Mouse (Mus musculus): ENCODE results near the gene Olfr461. TPM values are rescaled to one million over a fixed set of nuclear protein-coding genes. Genes with fewer than 3 reads are reported as not detected.
"Not testable (repeated sequence)": the region's sequence is repeated elsewhere in the genome, so short reads cannot be mapped to it uniquely, and the experiment has no call there.

Gene Olfr461
- not detected in 2 replicates for total RNA-seq (2017)

DNA sequence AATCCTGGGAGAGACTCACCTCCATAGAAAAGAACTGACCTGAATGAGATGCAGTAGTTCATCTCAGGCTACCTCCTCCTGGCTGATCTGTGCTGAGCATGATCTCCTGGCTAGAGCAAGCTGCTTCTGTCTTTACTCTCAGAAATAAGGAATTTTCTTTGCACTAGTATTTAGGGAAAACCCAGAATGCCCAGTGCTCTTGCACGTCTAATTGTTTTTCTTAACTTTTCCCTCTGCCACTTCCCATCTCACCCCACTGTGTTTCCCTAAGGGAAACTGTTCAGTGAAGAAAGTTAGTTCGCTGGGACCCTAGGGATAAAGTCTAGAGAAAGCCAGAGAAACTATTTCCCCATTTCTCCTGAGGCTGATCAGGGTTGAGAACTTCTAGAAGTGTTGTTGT, at the start of gene Olfr461:
TSS of gene Olfr461 (minus strand) at position 101 of the 400 bp plus-strand sequence.
- no peak for ATAC-seq (replicated peaks in 1 of 2; ENCODE audit: insufficient read depth in 1 of 2, low FRiP score in 2 of 2, low TSS enrichment in 1 of 2, low read depth in 1 of 2, poor library complexity in 2 of 2, severe bottlenecking in 2 of 2)

DNA sequence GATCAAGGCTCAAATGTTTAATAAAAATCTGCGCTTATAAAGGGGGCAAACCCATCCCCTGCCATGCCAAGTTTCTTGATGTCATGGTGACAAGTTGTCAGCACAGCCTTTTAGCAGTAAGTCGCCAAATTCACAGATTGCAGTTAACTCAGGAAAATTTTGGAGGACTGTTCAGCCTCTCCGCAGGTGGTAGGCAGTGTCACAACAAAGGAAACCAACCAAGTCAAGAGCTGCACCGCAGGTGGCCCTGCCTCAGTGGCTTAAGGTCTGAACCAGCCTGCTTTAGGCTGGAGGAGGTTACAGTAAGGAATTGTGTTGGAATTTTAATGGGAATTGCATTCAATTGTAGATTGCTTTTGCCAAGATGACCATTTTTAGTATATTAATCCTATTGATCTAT, 43.7 kb upstream of the Olfr461 start:
- not testable (repeated sequence) for ATAC-seq (replicated peaks in 1 of 2; ENCODE audit: insufficient read depth in 1 of 2, low FRiP score in 2 of 2, low TSS enrichment in 1 of 2, low read depth in 1 of 2, poor library complexity in 2 of 2, severe bottlenecking in 2 of 2)

DNA sequence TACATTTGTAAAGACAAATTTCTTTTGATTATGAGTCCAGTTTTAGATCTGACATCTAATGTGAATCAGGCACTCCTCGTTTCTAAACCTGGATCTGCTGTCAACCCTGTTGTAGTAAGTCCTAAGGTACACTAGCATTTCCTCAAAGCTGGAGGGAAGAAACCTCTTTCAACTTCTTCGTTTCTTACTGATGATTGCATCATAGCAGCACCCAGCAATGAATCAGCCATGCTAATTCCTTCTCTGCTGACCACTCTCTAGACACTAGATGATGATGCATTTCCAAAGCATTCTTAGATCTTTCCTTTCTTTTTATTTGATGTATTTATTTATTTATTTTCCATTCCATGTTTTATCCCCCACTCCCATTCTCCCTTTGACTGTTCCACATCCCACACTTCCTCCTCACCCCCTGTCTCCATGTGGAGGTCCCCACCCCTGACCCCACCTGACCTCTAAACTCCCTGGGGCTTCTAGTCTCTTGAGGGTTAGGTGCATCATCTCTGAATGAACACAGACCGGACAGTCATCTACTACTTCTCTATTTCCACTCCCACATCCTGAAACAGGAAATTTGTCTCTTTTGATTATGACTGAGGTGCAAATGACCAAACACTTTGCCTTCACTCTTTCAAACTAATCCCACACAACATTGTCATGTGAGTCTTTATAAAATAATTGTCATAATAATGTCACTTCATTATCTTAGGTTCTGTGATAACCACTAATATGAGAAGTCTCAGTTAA, 40.1 kb upstream of the Olfr461 start:
- peak; percentile 65 to 83; a peak in 2 of 4 replicates for ATAC-seq (replicated peaks in 1 of 2; ENCODE audit: insufficient read depth in 1 of 2, low FRiP score in 2 of 2, low TSS enrichment in 1 of 2, low read depth in 1 of 2, poor library complexity in 2 of 2, severe bottlenecking in 2 of 2)

DNA sequence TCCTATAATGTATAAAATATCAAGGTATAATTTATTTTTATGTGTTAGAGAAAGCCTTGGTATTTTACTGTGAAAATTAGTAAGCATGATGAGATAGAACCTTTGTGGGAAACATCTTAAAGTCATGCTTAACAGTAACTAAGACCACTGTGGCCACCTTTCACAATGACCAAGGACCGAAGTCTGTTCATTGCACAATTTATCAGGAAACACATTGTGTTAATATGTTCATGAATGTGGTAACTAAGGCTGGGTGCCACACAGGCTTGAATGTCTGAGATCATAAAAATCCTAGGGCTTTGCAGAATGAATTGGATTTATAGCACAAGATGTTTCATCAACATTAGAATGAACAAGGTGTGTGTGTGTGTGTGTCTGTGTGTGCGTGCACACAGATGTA, 33.5 kb upstream of the Olfr461 start:
- peak in 1 of 2 experiments; percentile 39; a peak in 1 of 4 replicates for ATAC-seq (replicated peaks in 1 of 2; ENCODE audit: insufficient read depth in 1 of 2, low FRiP score in 2 of 2, low TSS enrichment in 1 of 2, low read depth in 1 of 2, poor library complexity in 2 of 2, severe bottlenecking in 2 of 2)

DNA sequence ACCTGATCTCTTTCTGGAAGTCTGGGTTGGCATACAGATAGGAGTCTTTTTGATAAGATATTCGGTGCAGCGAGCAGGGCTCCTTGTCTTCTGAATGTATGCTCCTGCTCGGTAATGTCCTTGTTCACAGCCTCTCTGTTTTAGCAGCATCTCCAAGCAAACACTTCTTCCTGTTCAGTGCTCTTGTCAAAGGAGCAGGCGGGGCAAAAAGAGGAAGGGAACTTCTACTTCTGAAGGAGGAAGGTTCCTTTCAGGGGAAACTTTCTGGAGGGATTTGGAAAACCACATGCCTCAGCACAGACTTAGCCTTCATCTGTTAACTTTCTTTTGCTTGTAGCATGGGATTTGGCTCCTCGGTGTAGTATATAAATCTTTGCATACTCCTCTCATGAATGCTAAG, 30.8 kb upstream of the Olfr461 start, which contains the start of gene Clec5a:
TSS of gene Clec5a (minus strand) at position 177 of the 400 bp plus-strand sequence.
- peak; percentile 54 to 55 for ATAC-seq (replicated peaks in 1 of 2; ENCODE audit: insufficient read depth in 1 of 2, low FRiP score in 2 of 2, low TSS enrichment in 1 of 2, low read depth in 1 of 2, poor library complexity in 2 of 2, severe bottlenecking in 2 of 2)

DNA sequence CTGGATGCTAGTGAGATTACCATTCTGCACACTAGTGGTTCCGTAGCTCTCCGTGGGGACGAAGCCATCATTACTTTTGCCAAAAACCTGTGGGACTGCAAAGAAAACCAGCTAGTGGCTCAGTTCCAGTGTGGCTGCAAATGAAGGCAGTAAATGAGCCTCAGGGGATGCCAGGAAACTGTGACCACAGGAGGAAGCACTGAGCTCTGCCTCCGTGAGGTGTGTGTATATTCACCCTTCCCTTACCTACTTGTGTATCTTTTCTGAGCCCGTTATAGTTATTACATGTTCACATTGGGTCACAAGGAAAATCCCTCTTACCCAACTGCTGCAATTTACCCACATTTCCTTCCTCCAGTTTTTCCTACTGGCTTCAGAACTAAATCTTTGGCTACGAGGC, 29.5 kb upstream of the Olfr461 start:
- peak; percentile 85 to 90 for ATAC-seq (replicated peaks in 1 of 2; ENCODE audit: insufficient read depth in 1 of 2, low FRiP score in 2 of 2, low TSS enrichment in 1 of 2, low read depth in 1 of 2, poor library complexity in 2 of 2, severe bottlenecking in 2 of 2)

DNA sequence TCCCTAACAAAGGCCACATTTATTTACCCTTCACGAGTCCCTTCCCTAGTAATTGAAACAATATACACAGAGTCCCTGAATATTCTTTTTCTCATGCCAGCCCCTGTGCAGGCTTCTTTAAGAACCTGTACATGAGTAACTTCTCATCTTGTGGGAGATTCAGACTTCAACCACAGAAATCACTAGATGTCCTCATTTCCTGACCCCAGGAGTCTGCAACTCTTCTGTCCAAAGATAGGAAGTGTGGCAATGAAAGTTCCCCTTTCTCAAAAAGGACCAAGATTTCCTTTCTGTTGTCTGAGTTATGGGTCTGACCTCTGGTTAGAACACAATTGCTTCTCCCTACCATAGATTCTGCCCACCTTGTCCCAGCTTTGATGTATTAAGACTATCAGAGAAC, 21.5 kb upstream of the Olfr461 start:
- peak; percentile 86 to 91 for ATAC-seq (replicated peaks in 1 of 2; ENCODE audit: insufficient read depth in 1 of 2, low FRiP score in 2 of 2, low TSS enrichment in 1 of 2, low read depth in 1 of 2, poor library complexity in 2 of 2, severe bottlenecking in 2 of 2)

DNA sequence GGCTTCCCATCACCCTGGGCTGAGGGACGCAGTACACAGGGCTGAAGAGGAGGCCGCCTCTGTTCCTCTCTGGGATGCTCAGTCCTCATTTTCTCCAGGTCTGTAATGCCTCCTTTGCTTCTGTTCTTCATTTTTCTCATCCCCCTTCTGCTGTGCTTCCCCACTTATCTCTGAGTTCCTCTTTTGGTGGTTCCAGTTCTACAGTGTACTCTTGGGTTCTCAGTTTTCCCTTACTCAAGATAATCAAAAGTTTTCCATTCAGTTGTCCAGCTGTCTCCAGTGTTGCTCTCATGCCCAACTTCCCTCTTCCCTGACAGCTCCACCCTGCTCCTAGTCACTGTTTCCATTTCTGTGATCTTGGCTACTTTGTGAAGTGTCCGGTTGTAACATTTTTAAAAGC, 18.8 kb upstream of the Olfr461 start:
- peak; percentile 5 to 46; a peak in 1 of 4 replicates for ATAC-seq (replicated peaks in 1 of 2; ENCODE audit: insufficient read depth in 1 of 2, low FRiP score in 2 of 2, low TSS enrichment in 1 of 2, low read depth in 1 of 2, poor library complexity in 2 of 2, severe bottlenecking in 2 of 2)

DNA sequence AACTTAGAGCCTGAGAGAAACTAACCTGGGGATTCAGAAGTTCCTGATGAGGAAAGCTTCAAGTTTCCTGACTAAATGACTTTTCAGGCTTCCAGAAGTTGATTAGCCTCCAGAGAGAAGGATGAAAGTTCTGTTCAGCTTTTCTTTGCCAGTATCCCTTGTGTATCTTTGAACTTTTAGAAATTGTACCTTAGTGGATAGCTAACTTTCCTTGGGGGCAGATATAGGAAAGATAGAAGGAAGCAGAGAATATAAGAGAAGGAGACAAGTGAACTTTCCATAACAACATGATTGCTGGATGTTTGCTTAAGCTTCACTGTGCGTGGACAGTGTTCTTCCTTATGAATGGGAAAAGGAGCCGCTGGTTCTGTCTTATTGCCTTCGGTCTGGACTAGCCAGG, 14.3 kb upstream of the Olfr461 start, which contains the start of gene Olfr460:
TSS of gene Olfr460 (plus strand) at position 301 of the 400 bp plus-strand sequence.
- ATAC-seq (replicated peaks in 1 of 2; ENCODE audit: insufficient read depth in 1 of 2, low FRiP score in 2 of 2, low TSS enrichment in 1 of 2, low read depth in 1 of 2, poor library complexity in 2 of 2, severe bottlenecking in 2 of 2) = no peak

DNA sequence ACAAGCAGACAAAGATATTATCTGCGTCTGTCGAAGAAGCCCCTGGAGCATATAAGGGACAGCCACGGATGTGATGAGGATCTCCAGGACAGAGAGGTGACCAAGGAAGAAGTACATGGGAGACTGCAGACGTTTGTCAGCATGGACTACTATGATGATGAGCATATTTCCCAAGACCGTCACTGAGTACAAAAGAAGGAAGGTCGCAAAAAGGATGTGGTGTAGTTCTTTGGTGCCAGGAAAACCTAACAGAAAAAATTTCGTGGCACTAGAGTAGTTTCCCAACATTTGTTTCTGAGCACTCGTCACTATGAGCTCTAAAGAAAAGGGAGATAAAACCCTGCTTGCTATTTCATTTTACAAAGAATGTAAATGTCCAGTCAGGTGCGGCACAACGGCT, 10.2 kb downstream of the Olfr461 start:
- no peak; a peak in 1 of 4 replicates for ATAC-seq (replicated peaks in 1 of 2; ENCODE audit: insufficient read depth in 1 of 2, low FRiP score in 2 of 2, low TSS enrichment in 1 of 2, low read depth in 1 of 2, poor library complexity in 2 of 2, severe bottlenecking in 2 of 2)

DNA sequence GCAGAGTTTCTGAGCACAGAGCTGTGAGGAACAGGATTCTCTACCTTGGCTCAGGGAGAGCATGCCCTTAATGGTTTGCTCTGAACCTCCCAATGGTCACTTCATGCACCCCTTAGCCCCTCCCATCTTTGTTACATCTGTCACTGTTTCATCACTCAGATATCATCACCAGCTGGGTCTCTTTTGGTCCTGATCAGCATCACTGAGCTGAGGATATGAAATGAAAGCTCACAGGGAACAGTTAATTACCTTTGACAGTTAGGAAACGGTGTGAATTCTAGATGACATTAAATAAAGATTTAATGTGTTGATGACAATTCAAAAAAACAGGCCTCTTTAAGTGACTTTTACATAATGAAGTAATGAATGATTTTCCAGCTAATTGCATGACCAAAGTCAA, 35.4 kb downstream of the Olfr461 start, which contains the start of gene Prss37:
TSS of gene Prss37 (minus strand) at position 101 of the 400 bp plus-strand sequence.
- ATAC-seq (replicated peaks in 1 of 2; ENCODE audit: insufficient read depth in 1 of 2, low FRiP score in 2 of 2, low TSS enrichment in 1 of 2, low read depth in 1 of 2, poor library complexity in 2 of 2, severe bottlenecking in 2 of 2) = no peak

DNA sequence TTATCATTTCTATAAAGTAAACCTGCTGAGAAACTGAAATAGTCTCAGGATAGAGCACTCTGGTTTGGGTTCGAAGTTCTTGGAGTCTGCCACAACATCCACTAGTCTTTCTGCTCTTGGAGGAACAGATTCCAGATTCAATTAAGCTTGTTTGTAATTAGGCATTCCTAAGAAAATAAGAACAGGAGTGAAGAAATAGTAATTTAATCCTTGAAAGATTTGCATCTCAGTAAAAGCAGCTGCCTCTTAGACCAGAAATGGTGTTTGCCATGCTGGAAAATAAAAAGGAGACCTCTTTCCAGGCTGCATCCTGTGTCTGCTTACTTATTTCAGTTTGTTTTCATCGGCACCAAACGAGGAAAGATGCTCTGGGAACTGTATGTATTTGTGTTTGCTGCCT, 61.6 kb downstream of the Olfr461 start, which contains the start of gene Tas2r108:
TSS of gene Tas2r108 (plus strand) at position 301 of the 400 bp plus-strand sequence.
- ATAC-seq (replicated peaks in 1 of 2; ENCODE audit: insufficient read depth in 1 of 2, low FRiP score in 2 of 2, low TSS enrichment in 1 of 2, low read depth in 1 of 2, poor library complexity in 2 of 2, severe bottlenecking in 2 of 2) = no peak

Other genes with a start within 250 kb of the Olfr461 start
- gene Agk, start 229.9 kb downstream of the Olfr461 start, total RNA-seq (2017) = 37.0 and 44.5 TPM in 2 replicates
- 8.0 and 12.4 TPM in 2 replicates for gene E330009J07Rik, start 118.9 kb downstream of the Olfr461 start, total RNA-seq (2017)
- gene Wee2, start 116.0 kb downstream of the Olfr461 start, total RNA-seq (2017) = not detected in 2 replicates
- 134 and 145 TPM in 2 replicates for gene Ssbp1, start 83.7 kb downstream of the Olfr461 start, total RNA-seq (2017)
- gene Tas2r137, start 63.8 kb downstream of the Olfr461 start, total RNA-seq (2017) = 1.1 TPM in 1 of 2 replicates, not detected in the other
- gene Tas2r108, start 61.5 kb downstream of the Olfr461 start, total RNA-seq (2017) = not detected in 2 replicates
- gene Prss37, start 35.5 kb downstream of the Olfr461 start, total RNA-seq (2017) = not detected in 2 replicates
- not detected in 2 replicates for gene Olfr460, start 14.4 kb upstream of the Olfr461 start, total RNA-seq (2017)
- 13.3 and 33.6 TPM in 2 replicates for gene Clec5a, start 30.8 kb upstream of the Olfr461 start, total RNA-seq (2017)
- not detected in 2 replicates for gene Tas2r138, start 58.3 kb upstream of the Olfr461 start, total RNA-seq (2017)
- 3.2 and 13.6 TPM in 2 replicates for gene Mgam, start 73.8 kb upstream of the Olfr461 start, total RNA-seq (2017)